Mouse (Mus musculus): ENCODE data around the gene Casz1.

Casz1 gene

DNA sequence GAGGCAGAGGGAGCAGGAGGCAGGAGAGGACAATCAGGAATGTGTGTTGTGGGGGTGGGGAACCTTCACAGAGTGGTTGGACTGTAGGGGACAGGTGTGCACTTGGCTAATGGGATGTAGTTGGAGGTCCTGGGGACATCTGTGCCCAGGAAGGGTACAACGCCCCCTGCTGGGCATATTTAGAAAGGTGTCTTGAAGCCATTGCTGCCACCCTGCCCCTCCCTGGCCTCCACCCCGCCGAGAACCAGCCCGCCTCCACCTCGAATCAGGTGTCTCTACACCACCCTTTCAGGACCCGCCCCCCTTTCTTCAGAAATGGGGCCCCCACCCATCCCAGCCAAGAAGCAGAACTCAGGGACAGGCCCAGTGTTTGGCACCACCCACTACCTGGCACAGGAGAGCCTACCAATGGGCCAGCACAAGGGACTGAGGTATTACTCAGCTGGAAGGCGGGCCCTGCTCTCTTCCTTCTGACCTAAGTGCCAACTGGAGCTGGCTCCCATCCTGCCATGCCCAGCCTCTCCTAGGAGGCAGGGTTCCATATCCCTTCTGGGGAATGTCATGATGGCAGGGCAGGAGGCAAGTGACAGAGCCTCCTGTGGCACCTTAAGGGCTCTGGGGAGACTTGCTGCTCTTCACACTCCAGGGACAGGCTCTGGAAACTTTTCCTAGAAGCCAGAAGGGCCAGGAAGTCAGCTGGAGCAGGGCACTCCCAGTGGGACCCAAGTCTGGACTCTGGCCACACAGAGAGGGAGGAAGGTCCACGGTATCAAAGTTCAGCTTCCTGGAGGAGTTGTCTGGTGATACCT, 98.9 kb downstream of the Casz1 start:
- DNase-seq (ENCODE audit: low spot score in 2 of 2), result no peak

DNA sequence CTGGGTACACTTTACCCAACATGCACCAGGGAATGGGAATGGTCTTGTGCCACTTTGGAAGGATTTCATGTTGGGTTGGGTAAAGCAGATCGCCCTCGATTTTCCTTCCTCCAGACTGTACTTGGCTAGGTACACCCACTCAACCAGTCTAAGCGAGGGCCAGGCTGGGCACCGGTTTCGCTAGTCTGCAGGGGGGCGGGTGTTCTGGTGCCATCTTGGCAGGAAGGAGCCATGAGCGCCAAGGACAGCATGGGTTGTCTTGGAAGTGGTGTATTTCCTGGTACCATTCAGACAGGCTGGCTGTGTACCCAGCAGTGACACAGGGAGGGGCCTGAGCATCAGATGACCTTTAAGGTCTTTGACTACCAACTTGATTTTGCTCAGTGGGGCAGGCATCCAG, 101.1 kb downstream of the Casz1 start:
- DNase-seq (ENCODE audit: low spot score in 2 of 2), result no peak

DNA sequence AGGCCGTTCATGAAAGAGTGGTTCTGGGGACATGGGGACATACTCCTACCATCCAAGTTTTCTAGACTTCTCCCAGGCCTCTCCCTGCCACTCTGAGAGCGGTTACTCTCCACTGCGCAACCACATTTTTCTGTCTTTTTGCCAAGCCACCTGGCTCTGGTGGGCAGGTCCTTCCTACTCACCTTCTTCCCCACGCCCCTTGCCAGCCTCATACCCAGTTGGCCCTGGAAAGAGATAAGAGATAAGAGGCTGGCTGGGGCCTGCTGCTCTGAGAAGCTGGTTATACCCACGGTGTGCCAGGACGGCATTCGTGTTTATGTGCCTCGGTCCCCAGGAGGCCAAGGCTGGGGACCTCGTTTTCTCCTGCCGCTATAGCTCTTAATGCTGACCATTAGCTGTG, 102.6 kb downstream of the Casz1 start:
- no peak for DNase-seq (ENCODE audit: low spot score in 2 of 2)

DNA sequence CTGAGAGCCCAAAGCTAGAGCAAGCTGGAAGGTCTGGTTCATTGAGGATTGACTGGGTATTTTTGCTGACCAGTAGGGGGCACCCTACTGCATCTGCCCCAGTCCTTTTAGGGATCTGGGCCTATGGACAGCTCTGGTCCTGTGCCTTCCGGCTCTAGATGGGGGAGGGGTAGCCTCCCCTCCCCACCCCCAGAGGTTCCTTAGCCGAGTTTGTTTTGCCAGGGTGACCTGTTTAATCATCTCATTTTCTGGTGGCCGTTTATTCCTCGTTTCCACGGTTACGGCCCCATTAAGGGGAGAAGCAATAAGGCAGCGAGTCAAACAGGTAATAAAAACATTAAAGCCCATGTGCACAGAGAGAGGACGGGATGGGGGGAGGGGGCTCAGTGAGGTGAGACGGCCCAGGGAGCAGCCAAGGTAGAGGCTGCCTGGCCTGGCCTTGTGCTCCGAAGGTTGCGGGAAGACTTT, 104.0 kb downstream of the Casz1 start:
- DNase-seq (ENCODE audit: low spot score in 2 of 2), result no peak

DNA sequence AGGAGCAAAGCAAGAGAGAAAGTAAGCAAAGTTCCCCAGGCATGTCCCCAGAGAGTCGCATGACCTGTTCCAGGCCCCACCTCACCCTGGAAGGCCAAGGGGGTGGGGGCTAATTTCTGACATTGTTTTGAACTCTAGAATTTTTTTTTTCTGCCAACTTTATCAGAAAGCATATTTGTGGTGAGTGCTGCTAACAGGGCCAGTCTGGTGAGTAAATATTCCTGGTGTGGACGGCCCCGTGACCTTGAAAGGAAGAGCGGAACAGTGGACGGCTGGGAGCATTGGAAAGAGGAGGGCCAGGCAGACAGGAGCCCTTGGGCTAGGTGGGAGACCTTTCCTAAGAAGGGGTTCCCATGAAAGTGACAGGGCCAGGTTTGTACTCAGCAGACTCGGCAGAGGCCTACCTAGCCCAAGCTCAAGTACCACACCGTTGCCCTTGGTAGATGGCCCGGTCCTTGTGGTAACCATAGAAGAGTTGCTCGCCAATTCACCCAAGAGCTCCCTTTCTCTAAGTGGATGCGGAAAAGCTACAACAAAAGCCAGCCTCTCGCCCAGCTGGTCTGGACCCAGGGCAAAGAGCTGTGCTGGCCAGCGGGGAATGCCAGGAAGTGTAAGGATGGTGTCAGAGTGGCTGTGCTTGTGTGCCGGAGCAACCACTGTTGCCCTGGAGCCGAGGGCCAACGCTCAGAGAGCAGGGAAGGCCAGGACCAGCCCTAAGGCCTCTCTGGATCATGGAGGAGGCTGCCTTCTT, 104.7 kb downstream of the Casz1 start:
- no peak for DNase-seq (ENCODE audit: low spot score in 2 of 2)

DNA sequence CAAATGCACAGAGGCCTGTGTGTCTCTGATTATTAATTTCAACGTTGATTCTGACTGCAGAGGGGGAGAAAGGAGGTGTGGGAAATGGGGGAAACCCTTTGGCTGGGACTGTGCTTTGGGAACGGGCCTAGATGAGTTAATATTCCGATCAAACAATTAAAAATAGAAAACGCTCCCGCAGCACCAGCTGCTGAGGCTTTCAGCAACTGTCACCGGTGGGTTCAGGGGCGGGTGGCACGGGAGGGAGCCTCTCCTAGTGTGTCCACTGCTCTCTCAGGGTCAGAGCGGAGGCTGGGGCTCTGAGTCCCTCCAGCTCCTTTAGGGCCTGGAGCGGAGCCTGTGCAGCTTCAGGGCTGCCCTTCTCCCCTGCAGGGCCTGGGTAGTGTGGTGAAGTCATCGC, 105.3 kb downstream of the Casz1 start:
- no peak for DNase-seq (ENCODE audit: low spot score in 2 of 2)

DNA sequence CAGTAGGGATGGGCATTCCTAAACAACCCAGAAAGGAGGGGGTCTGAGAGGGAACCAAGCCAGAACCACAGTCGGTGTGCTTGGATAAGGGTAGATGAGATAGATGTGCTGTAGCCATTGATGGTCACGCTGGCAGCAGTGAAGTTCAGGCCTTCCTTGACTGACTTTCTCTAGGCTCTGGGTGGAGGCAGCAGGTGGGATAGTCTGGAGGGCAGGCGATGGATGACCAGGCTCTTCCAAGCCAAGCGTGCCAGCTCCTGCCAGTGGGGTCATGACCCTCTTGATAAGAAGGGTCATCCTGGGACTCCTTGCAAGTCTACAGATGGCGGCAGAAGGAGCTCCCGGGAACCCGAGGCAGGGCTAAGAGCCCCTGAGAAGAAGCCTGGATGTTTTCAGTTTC, 107.9 kb downstream of the Casz1 start:
- DNase-seq (ENCODE audit: low spot score in 2 of 2), result no peak

DNA sequence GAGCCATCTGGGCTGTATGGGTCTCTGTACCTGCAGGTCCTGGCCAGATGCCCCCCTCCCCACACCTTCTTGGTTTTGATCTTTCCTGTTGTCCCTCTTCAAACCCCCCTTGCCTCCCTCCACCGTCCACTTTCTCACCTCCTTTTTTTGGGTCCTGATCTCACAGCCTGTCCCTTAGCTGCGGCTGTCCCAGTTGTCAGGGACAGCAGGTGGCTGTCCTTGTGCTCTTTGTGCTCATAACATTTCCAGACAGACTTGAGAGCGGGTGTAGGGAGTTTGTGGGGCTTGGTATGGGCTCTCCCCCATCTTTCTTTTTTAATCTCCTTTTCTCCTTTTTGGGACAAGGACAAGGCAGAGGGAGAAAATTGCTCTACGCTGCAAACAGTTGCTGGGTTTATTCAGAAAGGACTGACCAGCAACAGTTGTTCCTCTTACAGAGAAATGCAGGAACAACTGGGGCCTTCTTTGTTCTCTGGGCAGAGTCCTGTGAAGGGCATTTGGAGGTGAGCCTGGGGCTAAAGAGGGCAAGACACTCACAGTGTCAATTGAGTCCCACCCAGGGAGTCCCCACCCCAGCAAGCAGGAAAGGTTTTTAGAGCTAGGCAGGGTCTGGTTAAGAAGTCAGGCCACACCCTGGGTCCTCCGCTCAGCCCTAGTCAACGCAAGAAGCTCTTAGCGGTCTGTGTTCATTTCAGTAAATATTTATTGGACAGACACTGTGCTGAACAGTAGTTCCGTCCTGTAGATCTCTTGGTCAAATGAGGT, 108.8 kb downstream of the Casz1 start:
- DNase-seq (ENCODE audit: low spot score in 2 of 2), result no peak

DNA sequence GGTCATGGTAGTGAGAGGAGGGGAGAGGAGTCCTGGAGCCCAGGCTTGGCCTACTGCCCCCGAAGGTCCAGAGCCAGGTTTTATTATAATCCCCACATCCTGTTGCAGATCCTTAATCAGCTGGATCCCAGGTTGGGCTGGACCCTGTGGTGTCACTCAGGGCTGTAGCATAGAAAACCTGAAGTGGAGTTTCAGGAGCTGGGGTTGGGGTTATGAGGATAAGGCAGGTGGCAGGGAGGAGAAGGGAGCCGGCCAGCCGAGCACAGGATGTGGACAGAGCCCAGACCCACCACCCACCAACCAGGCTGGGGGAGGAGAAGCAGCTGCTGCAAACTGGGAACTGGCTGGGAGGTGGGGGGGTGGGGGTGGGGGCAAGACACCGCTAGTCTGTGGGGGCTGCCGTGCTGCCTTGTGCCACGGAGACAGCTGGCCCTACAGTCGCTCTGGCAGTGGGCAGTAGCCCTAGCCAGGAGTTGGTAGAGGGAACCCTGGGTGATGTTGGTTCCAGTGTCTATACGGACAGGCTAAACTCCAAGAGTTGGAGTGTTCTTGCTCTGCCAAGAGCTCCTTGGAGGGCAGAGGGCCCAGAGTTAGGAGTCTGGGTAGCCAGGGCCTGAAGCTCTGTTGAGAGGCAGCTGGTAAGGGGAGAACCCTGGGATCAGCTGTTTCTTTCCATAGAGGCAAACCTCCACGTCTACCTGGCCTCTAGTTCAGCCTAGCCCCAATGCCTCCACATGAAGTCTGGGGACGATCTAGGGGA, 110.8 kb downstream of the Casz1 start:
- peak in 1 of 2 experiments; percentile 11 for DNase-seq (ENCODE audit: low spot score in 2 of 2)

DNA sequence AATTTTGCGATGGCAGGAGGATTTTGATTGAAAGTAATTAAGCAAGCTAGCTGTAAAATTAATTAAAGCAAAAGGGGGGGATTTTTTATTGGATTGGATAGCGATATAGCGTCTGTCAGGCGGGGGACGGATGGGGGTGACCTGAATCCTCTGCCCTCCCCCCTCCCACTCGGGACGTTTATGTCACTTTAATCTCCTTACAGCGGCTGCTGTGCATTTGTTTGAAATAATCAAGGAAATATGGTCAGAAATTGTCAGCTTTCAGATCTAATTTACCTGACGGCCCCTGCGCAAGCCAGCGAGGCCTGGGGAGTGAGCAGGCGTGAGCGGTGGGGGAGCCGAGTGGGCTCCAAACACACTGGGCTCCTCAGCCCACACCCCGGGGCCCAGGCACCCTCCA, 111.6 kb downstream of the Casz1 start:
- no peak for DNase-seq (ENCODE audit: low spot score in 2 of 2)

DNA sequence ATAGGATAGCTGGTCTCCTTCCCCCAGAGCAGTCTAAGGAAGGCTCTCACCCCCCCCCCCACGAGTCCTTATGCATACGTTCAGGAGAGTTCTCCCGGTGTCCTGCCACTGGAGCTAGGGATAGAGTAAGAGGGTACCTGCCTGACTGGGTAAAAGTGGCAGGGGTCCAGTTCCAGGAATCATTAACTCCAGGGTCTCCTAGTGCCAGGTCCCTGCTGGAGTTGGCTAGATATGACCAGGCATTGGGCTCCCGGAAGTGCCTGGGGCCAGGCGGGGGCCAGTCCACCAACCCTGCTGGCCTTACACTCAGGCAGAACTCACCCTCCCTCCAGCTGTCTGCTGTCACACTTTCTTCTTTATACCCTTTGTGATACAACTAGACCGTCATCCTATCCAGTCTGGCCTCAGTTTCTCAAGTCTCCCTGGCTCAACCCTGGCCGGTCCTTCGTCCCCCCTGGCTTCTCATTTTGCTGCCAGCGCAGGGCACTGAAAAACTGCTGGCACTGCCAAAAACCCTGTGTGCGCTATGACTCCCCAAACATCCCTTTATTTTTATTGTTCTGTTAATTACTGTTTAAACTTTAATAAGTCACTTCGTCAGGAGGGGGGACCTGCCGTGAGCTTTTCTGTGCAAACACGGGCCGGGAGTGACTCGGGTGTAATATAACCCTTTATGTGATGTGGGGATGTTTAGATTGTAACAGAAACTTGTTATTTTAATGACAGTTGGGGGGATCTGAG, 114.6 kb downstream of the Casz1 start:
- DNase-seq (ENCODE audit: low spot score in 2 of 2), result no peak

DNA sequence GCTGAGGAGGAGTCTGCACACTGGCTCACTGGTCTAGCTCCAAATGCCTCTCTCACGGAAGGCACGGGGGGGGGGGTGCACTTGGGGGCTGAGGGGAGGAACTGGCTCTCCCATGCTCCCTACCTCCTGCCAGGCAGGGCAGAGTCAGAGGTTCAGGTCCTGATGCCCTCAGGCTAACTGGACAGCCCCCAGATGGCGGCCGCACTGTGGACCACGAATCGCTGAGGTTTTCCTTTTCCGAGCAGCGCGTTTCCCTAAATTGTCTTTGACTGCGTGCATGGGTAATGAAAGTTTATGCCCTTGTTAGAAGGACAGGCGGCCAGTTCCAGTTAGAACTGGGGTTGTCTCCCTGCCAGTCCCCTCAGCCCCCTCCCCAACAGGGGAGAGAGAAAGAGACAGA, 116.4 kb downstream of the Casz1 start:
- DNase-seq (ENCODE audit: low spot score in 2 of 2), result no peak

DNA sequence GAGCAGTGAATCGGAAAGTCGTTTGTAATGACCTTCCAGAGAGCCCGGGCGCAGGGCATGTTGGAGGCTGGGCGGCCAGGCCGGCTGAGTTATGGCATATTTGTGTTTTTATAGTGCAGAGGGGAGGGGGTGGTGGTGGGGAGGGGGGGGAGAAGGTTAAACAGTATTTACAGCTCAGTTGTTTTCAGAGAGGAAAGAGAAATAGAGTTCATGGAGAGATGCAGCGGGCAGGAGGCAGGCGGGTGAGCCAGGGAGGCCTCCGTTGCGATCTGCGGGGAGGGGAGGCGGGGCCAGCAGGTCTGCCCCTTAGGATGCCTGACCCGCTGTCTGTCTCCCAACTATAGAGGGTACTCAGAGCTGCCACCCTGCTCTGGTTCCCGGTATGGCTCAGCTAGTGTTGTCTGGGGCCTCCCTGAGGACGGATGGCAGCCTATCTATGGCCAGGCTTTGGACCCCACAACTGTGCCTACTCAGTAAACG, 118.0 kb downstream of the Casz1 start:
- DNase-seq (ENCODE audit: low spot score in 2 of 2), result no peak

DNA sequence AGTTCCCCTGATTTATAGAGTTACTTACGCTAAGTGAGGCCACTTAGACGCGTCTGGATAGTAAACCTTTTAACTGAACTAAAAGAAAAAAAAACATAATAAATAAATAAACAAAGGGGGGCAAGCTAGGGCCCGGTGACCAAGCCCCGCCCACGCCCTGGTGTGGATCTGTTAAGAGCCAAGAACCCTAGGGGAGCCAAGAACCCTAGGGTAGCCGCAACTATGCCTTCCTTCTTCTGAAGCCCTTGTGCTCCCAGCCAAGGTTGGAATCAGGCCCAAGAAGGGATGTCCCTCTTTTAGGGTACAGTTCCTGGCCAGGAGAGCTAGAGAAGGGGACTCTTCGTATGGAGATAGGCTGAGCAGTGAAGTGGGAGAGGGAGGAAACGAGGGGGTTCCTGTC, 119.2 kb downstream of the Casz1 start:
- no peak for DNase-seq (ENCODE audit: low spot score in 2 of 2)

DNA sequence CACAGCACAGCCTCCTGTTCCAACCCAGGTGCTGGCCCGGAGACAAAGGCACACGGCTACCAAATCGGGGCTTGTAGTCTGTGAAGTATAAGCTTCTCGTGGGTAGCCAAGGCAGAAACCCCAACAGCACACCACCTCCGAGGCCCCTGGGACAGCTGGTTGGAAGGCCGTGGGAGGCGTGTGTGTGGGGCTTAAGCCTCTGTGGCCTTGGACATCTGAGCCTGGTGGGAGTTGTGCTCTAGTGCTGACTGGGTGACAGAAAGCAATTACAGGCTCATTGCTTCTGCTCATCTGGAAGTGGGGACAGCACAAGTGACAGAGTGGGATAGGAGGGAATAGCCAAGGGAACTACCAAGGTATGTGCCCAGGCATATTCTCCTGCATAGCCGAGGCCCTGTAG, 119.7 kb downstream of the Casz1 start:
- no peak for DNase-seq (ENCODE audit: low spot score in 2 of 2)

DNA sequence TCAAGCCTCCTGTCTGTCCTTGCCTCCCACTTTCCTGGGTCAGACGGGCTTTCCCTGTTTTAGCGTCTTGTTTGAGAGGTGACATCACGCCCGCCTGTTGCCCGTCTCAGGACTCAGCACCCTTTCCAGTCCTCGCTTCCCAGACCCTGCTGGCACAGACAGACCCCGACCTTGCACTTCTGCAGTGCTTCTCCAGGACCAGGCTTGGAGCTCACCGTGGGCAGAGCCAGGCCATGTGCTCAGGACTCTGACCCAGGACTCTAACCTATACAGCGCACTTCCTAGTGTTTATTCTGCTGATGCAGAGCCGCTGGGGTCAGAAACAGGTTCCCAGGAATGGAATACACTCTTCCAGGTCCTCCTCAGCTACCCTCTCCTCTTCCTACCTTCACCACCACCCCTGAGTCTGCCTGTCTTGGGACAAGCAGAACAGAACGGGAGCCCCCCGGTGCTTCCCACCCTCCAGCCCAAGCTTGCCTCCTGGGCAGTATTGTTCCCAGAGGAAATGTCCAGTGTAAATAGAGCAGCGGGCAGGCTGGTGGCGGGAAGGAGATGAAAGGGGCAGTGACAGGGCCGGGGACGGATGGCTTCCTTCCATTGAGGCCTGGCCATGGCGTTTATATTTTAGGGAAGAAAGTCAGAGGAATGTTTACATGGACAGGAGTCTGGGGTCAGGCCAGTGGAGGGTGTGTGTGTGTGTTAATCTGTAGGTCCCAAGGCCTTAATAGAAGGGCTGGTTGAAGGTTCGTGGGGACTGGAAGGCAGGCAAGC, 121.5 kb downstream of the Casz1 start:
- DNase-seq (ENCODE audit: low spot score in 2 of 2), result no peak

DNA sequence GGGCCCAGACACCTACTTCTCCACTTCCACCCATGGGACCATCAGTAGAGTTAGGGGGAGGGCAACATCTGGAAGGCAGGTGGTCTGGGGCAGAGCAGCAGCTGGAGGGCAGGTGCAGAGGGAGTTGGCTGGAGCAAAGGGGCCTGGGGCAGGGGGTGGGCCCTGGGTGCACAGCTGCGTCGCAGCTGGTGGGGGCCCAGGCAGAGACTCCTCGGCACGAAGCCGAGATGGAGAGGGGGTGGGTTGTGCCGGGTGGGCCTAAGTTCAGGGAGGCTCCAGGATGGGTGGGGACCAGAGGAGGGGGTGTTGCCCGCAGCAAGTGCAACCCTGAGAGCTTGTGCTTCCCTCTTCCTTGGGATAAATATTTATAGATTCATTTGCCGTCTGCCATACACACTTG, 122.2 kb downstream of the Casz1 start:
- no peak for DNase-seq (ENCODE audit: low spot score in 2 of 2)

DNA sequence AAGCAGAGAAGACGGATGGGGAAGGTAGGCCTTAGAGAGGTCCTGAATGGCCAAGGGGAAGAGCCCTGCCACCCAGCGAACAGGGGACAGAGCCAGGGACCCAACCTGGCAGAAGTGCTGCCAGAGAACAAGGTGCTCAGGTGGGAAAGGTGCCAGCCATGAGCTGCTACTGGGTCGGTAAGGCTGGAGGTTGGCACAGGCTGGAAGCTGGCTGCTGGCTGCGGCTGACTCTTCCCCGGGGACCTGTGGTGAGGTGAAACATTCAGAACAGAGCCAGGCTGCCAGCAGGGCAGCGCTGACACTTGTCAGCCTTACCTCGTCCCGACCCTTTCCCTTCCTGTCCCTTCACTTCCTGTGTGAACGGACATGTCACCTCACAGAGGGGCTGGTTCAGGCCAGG, 124.1 kb downstream of the Casz1 start:
- DNase-seq (ENCODE audit: low spot score in 2 of 2), result no peak

DNA sequence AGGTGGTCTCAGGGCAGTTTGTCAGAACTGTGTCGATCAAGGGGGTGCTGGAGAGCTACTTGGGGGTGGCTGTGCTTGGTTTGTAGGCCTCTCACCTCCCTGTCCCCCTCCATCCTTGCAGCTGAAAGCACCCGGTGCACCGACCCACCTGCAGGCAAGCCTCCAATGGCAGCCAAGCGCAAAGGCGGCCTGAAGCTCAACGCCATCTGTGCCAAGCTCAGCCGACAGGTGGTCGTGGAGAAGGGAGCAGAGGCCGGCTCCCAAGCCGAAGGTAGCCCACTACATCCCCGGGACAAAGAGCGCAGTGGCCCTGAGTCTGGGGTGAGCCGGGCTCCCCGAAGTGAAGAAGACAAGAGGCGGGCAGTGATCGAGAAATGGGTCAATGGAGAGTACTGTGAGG, 124.6 kb downstream of the Casz1 start:
- no peak for DNase-seq (ENCODE audit: low spot score in 2 of 2)

DNA sequence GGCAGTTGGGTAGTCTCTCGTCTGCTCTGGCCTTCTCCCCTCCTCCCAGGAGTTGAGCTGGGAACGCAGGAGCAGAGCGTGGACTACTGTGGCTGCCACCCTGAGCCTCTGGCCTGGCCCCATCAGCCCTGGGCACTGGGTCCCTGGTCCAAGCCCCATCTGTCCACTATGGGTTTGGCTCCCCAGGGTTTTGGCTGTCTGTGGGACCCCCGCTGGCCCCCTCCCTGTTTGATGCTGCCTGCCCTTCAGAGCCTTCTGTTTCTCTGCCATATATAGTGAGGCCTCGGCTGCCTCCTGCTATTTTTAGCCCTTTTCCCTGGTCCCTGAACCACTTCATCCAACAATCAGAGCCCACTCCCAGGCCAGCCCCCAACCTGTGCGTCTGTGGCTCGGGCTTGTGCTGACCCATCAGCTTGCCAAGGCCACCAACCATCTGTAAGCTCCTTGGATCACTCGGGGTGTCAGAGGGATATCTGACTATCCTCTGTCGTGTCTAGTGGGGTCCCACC, 126.5 kb downstream of the Casz1 start:
- no peak for DNase-seq (ENCODE audit: low spot score in 2 of 2)
